Mouse (Mus musculus) lung, postnatal 0 days (tissue): ENCODE data around the gene Stxbp3. TPM values are rescaled to one million over a fixed set of nuclear protein-coding genes. Genes with fewer than 3 reads are reported as not detected.
A peak's percentile ranks its signal among the peaks of the same experiment; 100 is the strongest.
"Not testable (repeated sequence)": the region's sequence is repeated elsewhere in the genome, so short reads cannot be mapped to it uniquely, and the experiment has no call there.

Source experiments
- ATAC-seq: fragments of 200-750 bp; cut with Nextera tagmentation; 2 replicates; pipeline ENCODE4 v1.8.0; 2017; ENCODE audit warnings: moderate library complexity
- DNase-seq: peaks from one replicate; pipeline ENCODE4 v3.0.0-alpha.2; 2016; ENCODE audit warnings: low spot score
- H3K27ac ChIP-seq: fragments of 300-500 bp; sonication (generic); 2 replicates; pipeline ENCODE4 v1.5.1; 2014; ENCODE audit warnings: antibody characterized with exemption, mild to moderate bottlenecking, low read length, mixed read lengths
- H3K27me3 ChIP-seq: fragments of 300-500 bp; sonication (generic); replicated peaks from 2 replicates; pipeline ENCODE4 v1.6.1; 2014; ENCODE audit warnings: low read length, mixed read lengths; ENCODE audit not compliant: insufficient read depth
- H3K36me3 ChIP-seq: fragments of 300-500 bp; sonication (generic); 2 replicates; pipeline ENCODE4 v1.6.1; 2014; ENCODE audit warnings: low read length, mixed read lengths; ENCODE audit not compliant: insufficient read depth
- H3K4me1 ChIP-seq: fragments of 300-500 bp; sonication (generic); 2 replicates; pipeline ENCODE4 v1.6.1; 2014; ENCODE audit warnings: antibody characterized with exemption, low read depth, low read length, mixed read lengths; ENCODE audit not compliant: insufficient read depth
- H3K4me2 ChIP-seq: fragments of 300-500 bp; sonication (generic); replicated peaks from 2 replicates; pipeline ENCODE4 v1.6.1; 2014; ENCODE audit warnings: low read depth, mild to moderate bottlenecking, low read length, moderate library complexity, mixed read lengths
- H3K4me3 ChIP-seq: fragments of 300-500 bp; sonication (generic); 2 replicates; pipeline ENCODE4 v1.5.1; 2014; ENCODE audit warnings: low read depth, low read length
- H3K9ac ChIP-seq: fragments of 300-500 bp; sonication (generic); replicated peaks from 2 replicates; pipeline ENCODE4 v1.6.1; 2014; ENCODE audit warnings: low read depth, mild to moderate bottlenecking
- H3K9me3 ChIP-seq: fragments of 300-500 bp; sonication (generic); 2 replicates; pipeline ENCODE4 v1.6.1; 2016; ENCODE audit warnings: low read length, mixed read lengths
- CTCF ChIP-seq: IDR thresholded peaks from 2 replicates; pipeline ENCODE4 v1.5.1; 2016; ENCODE audit warnings: antibody characterized with exemption, mild to moderate bottlenecking
- EP300 ChIP-seq: IDR thresholded peaks from 2 replicates; pipeline ENCODE4 v1.6.1; 2016; ENCODE audit warnings: antibody characterized with exemption, mild to moderate bottlenecking, control low read depth
- WGBS: fragments of 180-500 bp; shearing (Covaris S2); extraction: QIAGEN DNeasy Blood & Tissue Kit; methylation state at CpG from one replicate; pipeline ENCODE4 v1.1.7; 2014; 5-methylcytosine and 5-hydroxymethylcytosine counted together
- polyA plus RNA-seq: library from polyadenylated mRNA; unstranded; fragments of >200 nt; fragmentation: Nextera tagmentation; extraction: Ambion mirVana; gene quantifications from 2 replicates; pipeline ENCODE4 v1.2.1, GENCODE M21; 2015

Gene Stxbp3
- polyA plus RNA-seq, 1 experiment from 2014 or later, result 58.1 TPM

DNA sequence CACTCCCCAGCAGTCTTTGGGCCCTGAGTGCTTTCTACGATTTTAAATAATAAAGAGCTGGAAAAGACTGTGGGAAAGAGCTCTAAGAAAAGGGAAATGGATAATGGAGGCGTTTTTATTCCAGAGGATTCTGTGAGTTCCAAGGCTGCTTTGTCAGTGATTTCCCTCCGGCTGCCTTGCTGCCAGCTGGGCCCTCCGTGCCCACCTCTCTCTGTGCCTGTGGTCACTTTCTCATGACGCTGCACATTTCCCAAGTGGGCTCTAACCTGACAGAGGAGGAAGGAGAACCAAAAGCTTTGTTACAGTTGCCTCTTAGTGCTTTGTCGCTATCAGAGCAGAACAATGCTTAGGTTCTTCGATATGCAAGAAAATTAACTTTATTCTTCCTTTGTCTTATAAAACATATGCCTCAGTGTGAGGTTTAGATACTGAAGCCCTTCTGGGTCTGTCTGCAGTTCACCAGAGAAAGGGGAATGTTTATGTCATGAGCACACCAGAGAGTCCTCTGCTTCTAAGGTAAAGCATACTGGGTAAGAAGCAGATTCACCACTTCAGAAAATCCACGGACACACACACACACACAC is 44.5 kb upstream of the Stxbp3 start:
- H3K4me1 ChIP-seq, result no peaks in the 10 kb centered on the region; the same call in 1 of the 2 replicates
- no peak for DNase-seq
- H3K27me3 ChIP-seq, result no peaks in the 10 kb centered on the region
- no peak overlapping the region for H3K27ac ChIP-seq
- no peaks in the 10 kb centered on the region for H3K9me3 ChIP-seq
- no peak overlapping the region for H3K9ac ChIP-seq
- 64% methylated on average over 8 of the region's 8 CpGs for WGBS
- no peak overlapping the region for H3K4me2 ChIP-seq
- no peaks in the 10 kb centered on the region for H3K36me3 ChIP-seq
- ATAC-seq, result no peak
- no peak overlapping the region for H3K4me3 ChIP-seq
- TF ChIP-seq EP300, result no peak
- TF ChIP-seq CTCF, result no peak

DNA sequence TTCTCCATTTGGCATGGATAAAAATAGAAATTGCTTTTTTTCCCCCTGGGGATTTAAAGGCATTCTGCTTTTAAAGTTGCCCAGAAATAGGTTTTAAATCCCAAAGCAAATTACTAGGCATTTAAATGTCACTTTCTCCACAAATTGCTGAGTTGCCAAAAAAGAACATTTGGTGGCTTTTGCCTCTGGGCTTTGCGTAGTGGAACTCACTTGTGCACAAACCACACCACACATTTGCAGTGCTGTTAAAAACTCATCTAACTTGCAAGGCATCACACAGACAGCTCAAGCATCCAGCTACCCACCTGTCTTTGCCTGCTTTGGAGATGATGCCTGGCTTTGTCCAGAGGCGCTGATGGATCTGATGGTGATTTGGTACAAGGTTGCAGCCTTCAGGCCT is 42.7 kb upstream of the Stxbp3 start:
- Histone ChIP-seq H3K36me3 (no peaks in the 10 kb centered on the region), H3K4me2 (no peak overlapping the region), H3K4me1 (peaks cover 5% of the 10 kb centered on the region; the same call in 1 of the 2 replicates), H3K27ac (no peak overlapping the region), H3K27me3 (no peaks in the 10 kb centered on the region), H3K9ac (no peak overlapping the region), H3K4me3 (no peak overlapping the region), H3K9me3 (no peaks in the 10 kb centered on the region)
- DNase-seq, result no peak
- TF ChIP-seq CTCF (no peak), EP300 (no peak)
- 92% methylated on average over 2 of the region's 2 CpGs for WGBS
- ATAC-seq, result no peak

- not testable (repeated sequence) for H3K4me3 ChIP-seq, H3K27me3 ChIP-seq, H3K9me3 ChIP-seq, H3K4me2 ChIP-seq, H3K4me1 ChIP-seq, H3K36me3 ChIP-seq, H3K9ac ChIP-seq, ATAC-seq
- peak; percentile 28 for DNase-seq
- H3K27ac ChIP-seq, result peak overlapping the region; percentile 89; the same call in 1 of the 2 replicates
- WGBS, result 47% methylated on average over 4 of the region's 4 CpGs
Observed at GRCm38 (mm10) chr3:108881873-108882272, 41.5 kb upstream of the Stxbp3 start.

- H3K27ac ChIP-seq, result peak overlapping the region; percentile 89
- H3K36me3 ChIP-seq, result no peaks in the 10 kb centered on the region
- H3K9ac ChIP-seq, result no peak overlapping the region
- peak overlapping the region; percentile 39 for H3K4me2 ChIP-seq
- ATAC-seq, result peak; percentile 94
- WGBS, result 28% methylated on average over 28 of the region's 28 CpGs
- TF ChIP-seq CTCF, result no peak
- TF ChIP-seq EP300, result peak; percentile 71; the same call in 1 of the 2 replicates
- H3K4me1 ChIP-seq, result peaks cover 5% of the 10 kb centered on the region; the same call in 1 of the 2 replicates
- H3K4me3 ChIP-seq, result no peak overlapping the region
- H3K9me3 ChIP-seq, result no peaks in the 10 kb centered on the region
- H3K27me3 ChIP-seq, result no peaks in the 10 kb centered on the region
- DNase-seq, result peak; percentile 91
Observed at GRCm38 (mm10) chr3:108880544-108881507, 40.5 kb upstream of the Stxbp3 start.

DNA sequence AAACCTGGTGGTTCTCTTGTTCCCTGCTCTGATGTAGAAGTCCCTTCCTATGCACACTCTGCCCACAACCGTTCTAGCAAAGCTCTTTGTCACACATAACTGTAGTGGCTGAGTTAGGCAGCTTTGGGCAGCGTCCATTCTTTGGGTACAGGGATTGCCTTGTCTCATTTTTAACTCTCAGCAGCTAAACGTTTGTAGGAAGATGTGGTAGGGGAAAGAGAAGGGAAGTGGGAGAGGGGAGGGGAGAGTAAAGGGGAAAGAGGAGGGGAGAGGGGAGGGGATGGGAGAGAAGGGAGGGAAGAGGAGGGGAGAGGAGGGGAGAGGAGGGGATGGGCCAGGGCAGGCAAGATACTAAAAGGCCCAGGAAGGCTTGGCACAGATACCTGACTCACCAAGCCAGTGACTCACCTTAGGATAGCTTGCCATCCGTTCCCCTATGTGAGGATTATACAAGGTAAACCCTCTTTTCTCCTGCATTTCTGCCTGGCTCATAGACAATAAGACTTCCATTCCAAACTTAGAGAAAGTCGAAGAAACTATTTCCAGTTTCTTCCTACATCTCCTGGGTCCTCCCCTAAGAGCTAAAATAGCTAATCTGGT is 39.6 kb upstream of the Stxbp3 start:
- DNase-seq (peak; percentile 40), ATAC-seq (no peak)
- TF ChIP-seq EP300 (no peak), CTCF (no peak)
- no peaks in the 10 kb centered on the region for H3K9me3 ChIP-seq
- 31% methylated on average over 5 of the region's 5 CpGs for WGBS
- no peak overlapping the region for H3K9ac ChIP-seq
- H3K27me3 ChIP-seq, result no peaks in the 10 kb centered on the region
- no peak overlapping the region for H3K4me2 ChIP-seq
- H3K4me1 ChIP-seq, result peaks cover 5% of the 10 kb centered on the region; the same call in 1 of the 2 replicates
- no peaks in the 10 kb centered on the region for H3K36me3 ChIP-seq
- peak overlapping the region; percentile 89 for H3K27ac ChIP-seq
- H3K4me3 ChIP-seq, result no peak overlapping the region

DNA sequence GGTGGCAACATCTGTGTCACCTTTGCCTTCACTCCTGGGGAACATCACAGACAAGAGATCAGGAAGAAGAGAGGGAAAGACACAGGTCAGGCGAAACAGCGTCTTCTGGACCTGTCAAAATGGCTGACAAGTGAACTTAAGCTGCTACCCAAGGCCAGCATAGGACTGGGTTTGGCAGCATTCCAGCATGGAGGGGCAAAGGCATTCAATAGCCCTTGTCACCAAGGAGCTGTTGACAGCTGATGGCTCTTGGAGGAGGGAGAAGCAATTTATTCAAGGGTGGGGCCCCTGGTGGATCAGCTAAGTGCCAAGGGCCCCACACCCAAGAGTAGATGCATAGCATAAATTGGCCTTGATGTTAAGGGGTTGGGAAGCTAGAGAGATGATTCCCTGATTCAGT is 38.8 kb upstream of the Stxbp3 start:
- no peak for ATAC-seq
- H3K4me3 ChIP-seq, result no peak overlapping the region
- TF ChIP-seq EP300, result no peak
- TF ChIP-seq CTCF, result no peak

More for the DNA sequence above, 38.8 kb upstream of the Stxbp3 start:
- 33% methylated on average over 2 of the region's 2 CpGs for WGBS
- Histone ChIP-seq H3K27ac (peak overlapping the region; percentile 89), H3K36me3 (no peaks in the 10 kb centered on the region), H3K9ac (no peak overlapping the region), H3K4me1 (peaks cover 5% of the 10 kb centered on the region; the same call in 1 of the 2 replicates), H3K9me3 (no peaks in the 10 kb centered on the region), H3K27me3 (no peaks in the 10 kb centered on the region), H3K4me2 (no peak overlapping the region)
- DNase-seq, result peak; percentile 41
